Mouse (Mus musculus): ENCODE measurements around the gene Fam83g.

DNA sequence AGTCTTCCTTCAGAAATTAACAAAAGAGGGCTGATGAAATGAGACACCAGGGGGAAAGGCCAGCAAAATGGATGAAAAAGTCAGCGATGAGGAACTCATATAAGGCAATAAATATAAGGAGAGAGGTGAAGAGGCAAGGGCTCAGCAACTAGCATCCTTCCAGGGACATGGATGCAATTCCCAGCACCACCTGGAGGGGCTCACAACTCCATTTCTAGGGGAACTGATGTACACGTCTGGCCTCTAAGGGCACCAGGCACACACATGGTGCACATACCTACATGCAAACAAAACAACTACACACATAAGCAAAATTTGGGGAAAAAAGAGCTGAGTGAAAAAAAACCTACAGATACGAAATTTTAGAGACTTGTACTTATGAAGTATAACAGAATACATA is 60.6 kb downstream of the Fam83g start:
- TF ChIP-seq POLR2A (IDR thresholded peaks at IDR 0.05; ENCODE audit: insufficient read length, low read depth), result no peak
- no peak for TF ChIP-seq USF1 (IDR thresholded peaks at IDR 0.05; ENCODE audit: low read depth)
- TF ChIP-seq E2F4 (IDR thresholded peaks at IDR 0.05; ENCODE audit: insufficient read depth), result no peak
- no peak for TF ChIP-seq POLR2AphosphoS2 (IDR thresholded peaks at IDR 0.05; ENCODE audit: insufficient read length, low read depth)
- no peak for TF ChIP-seq MAX (IDR thresholded peaks at IDR 0.05; ENCODE audit: low read depth)
- no peak for TF ChIP-seq REST (IDR thresholded peaks at IDR 0.05; ENCODE audit: insufficient read depth, insufficient read length)
- no peak for TF ChIP-seq SRF (IDR thresholded peaks at IDR 0.05; ENCODE audit: control insufficient read depth, insufficient read length, low read depth)
- no peak for TF ChIP-seq TCF12 (IDR thresholded peaks at IDR 0.05; ENCODE audit: insufficient read depth, poor library complexity, severe bottlenecking)
- TF ChIP-seq CEBPB (IDR thresholded peaks at IDR 0.05; ENCODE audit: insufficient read depth, poor library complexity, severe bottlenecking), result no peak
- no peak for TF ChIP-seq TCF3 (IDR thresholded peaks at IDR 0.05; ENCODE audit: insufficient read length, low read depth)
- no peak for TF ChIP-seq MYOG (IDR thresholded peaks at IDR 0.05; ENCODE audit: control insufficient read depth in 1 of 3, insufficient read depth in 1 of 3, insufficient read length in 2 of 3, low read depth in 2 of 3)

Data from myocyte (in vitro differentiated cells).